Mouse (Mus musculus) thymus, adult 2 months (tissue): ENCODE data around the gene Pparg. TPM values are rescaled to one million over a fixed set of nuclear protein-coding genes. Genes with fewer than 3 reads are reported as not detected.

Experiments
- DNase-seq: peaks from one replicate; pipeline ENCODE4 v3.0.0; 2021
- H3K27ac ChIP-seq: fragments of 200-500 bp; 2 replicates; pipeline ENCODE4 v1.5.1; 2012; ENCODE audit warnings: low read length, control low read depth; ENCODE audit not compliant: control insufficient read depth, insufficient read depth
- H3K27me3 ChIP-seq: fragments of 200-500 bp; 2 replicates; pipeline ENCODE4 v1.6.1; 2012; ENCODE audit warnings: mild to moderate bottlenecking, low read length, moderate library complexity, mixed read lengths; ENCODE audit not compliant: control insufficient read depth, insufficient read depth
- H3K36me3 ChIP-seq: fragments of 200-500 bp; 2 replicates; pipeline ENCODE4 v1.6.1; 2012; ENCODE audit warnings: mild to moderate bottlenecking, low read length, moderate library complexity; ENCODE audit not compliant: control insufficient read depth, insufficient read depth
- H3K4me1 ChIP-seq: fragments of 200-500 bp; replicated peaks from 2 replicates; pipeline ENCODE4 v1.6.1; 2012; ENCODE audit warnings: low read length; ENCODE audit not compliant: control insufficient read depth, insufficient read depth
- H3K4me3 ChIP-seq: fragments of 200-500 bp; 2 replicates; pipeline ENCODE4 v1.5.1; 2012; ENCODE audit warnings: mild to moderate bottlenecking, low read length, control low read depth, moderate library complexity; ENCODE audit not compliant: control insufficient read depth, insufficient read depth
- CTCF ChIP-seq: fragments of 200-500 bp; IDR thresholded peaks from 2 replicates; pipeline ENCODE4 v1.5.1; 2012; ENCODE audit warnings: mild to moderate bottlenecking, control low read depth, low read length, moderate library complexity, borderline replicate concordance; ENCODE audit not compliant: control insufficient read depth, poor library complexity, insufficient read depth; ENCODE audit errors: extremely low read depth
- POLR2A ChIP-seq: fragments of 200-500 bp; IDR thresholded peaks from 2 replicates; pipeline ENCODE4 v1.6.1; 2012; ENCODE audit warnings: mild to moderate bottlenecking, low read length, control low read depth, moderate library complexity; ENCODE audit not compliant: control insufficient read depth, poor library complexity, insufficient read depth; ENCODE audit errors: extremely low read depth
- WGBS: fragments of 180-500 bp; shearing (Covaris S2); methylation state at CpG from one replicate; pipeline ENCODE4 v1.1.7; 2018; 5-methylcytosine and 5-hydroxymethylcytosine counted together
- polyA plus RNA-seq: library from polyadenylated mRNA; depleted of rRNA; stranded (reverse); fragments of >200 nt; gene quantifications from 2 replicates; pipeline ENCODE4 v1.2.3, GENCODE M21; 2012

Pparg gene
- polyA plus RNA-seq, 1 experiment, result 10.5 TPM

GRCm38 (mm10) chr6:115511447-115511846, 150.7 kb downstream of the Pparg start:
- Histone ChIP-seq H3K27me3 (no peaks in the 10 kb centered on the region), H3K27ac (no peak overlapping the region), H3K36me3 (no peaks in the 10 kb centered on the region), H3K4me1 (no peaks in the 10 kb centered on the region), H3K4me3 (no peak overlapping the region)
- 93% methylated on average over 3 of the region's 3 CpGs for WGBS
- DNase-seq, result no peak
- no peak for TF ChIP-seq CTCF
- no peak for TF ChIP-seq POLR2A

- DNase-seq, result no peak
- 47% methylated on average over 4 of the region's 4 CpGs for WGBS
- TF ChIP-seq CTCF, result no peak
- TF ChIP-seq POLR2A, result no peak
- Histone ChIP-seq H3K36me3 (no peaks in the 10 kb centered on the region), H3K4me3 (no peak overlapping the region), H3K27ac (no peak overlapping the region), H3K27me3 (no peaks in the 10 kb centered on the region), H3K4me1 (peaks cover 1% of the 10 kb centered on the region; the same call in 1 of the 2 replicates)
Observed at GRCm38 (mm10) chr6:115513207-115513606, 152.5 kb downstream of the Pparg start.

- DNase-seq, result no peak
- WGBS, result 22% methylated on average over 4 of the region's 4 CpGs
- Histone ChIP-seq H3K27ac (no peak overlapping the region), H3K36me3 (no peaks in the 10 kb centered on the region), H3K27me3 (no peaks in the 10 kb centered on the region), H3K4me3 (no peak overlapping the region), H3K4me1 (peaks cover 26% of the 10 kb centered on the region)
- TF ChIP-seq POLR2A (no peak), CTCF (no peak)
Observed at GRCm38 (mm10) chr6:115517904-115518303, 157.2 kb downstream of the Pparg start.

GRCm38 (mm10) chr6:115518352-115518751, 157.6 kb downstream of the Pparg start:
- TF ChIP-seq CTCF (no peak), POLR2A (no peak)
- Histone ChIP-seq H3K4me3 (no peak overlapping the region), H3K36me3 (no peaks in the 10 kb centered on the region), H3K27ac (no peak overlapping the region), H3K27me3 (no peaks in the 10 kb centered on the region), H3K4me1 (peaks cover 31% of the 10 kb centered on the region)
- 8% methylated on average over 2 of the region's 2 CpGs for WGBS
- no peak for DNase-seq

- H3K36me3 ChIP-seq, result no peaks in the 10 kb centered on the region
- H3K27me3 ChIP-seq, result no peaks in the 10 kb centered on the region
- peaks cover 38% of the 10 kb centered on the region for H3K4me1 ChIP-seq
- TF ChIP-seq CTCF (0 out of 2 replicates have a peak, but pooled peaks have one; percentile 14), POLR2A (no peak)
- under 1% methylated on average over 12 of the region's 12 CpGs for WGBS
- no peak overlapping the region for H3K27ac ChIP-seq
- peak; percentile 34 for DNase-seq
- no peak overlapping the region for H3K4me3 ChIP-seq
Observed at GRCm38 (mm10) chr6:115519275-115519699, 158.5 kb downstream of the Pparg start.

- Histone ChIP-seq H3K27ac (no peak overlapping the region), H3K4me3 (no peak overlapping the region), H3K4me1 (peaks cover 42% of the 10 kb centered on the region), H3K36me3 (no peaks in the 10 kb centered on the region), H3K27me3 (no peaks in the 10 kb centered on the region)
- DNase-seq, result no peak
- WGBS, result 91% methylated on average over 1 of the region's 1 CpGs
- no peak for TF ChIP-seq CTCF
- TF ChIP-seq POLR2A, result no peak
Observed at GRCm38 (mm10) chr6:115521923-115522322, 161.2 kb downstream of the Pparg start.

- TF ChIP-seq POLR2A, result no peak
- TF ChIP-seq CTCF, result no peak
- WGBS, result 71% methylated on average over 6 of the region's 6 CpGs
- Histone ChIP-seq H3K27me3 (no peaks in the 10 kb centered on the region), H3K4me3 (no peak overlapping the region), H3K27ac (no peak overlapping the region), H3K36me3 (no peaks in the 10 kb centered on the region), H3K4me1 (peaks cover 42% of the 10 kb centered on the region)
- no peak for DNase-seq
Observed at GRCm38 (mm10) chr6:115522691-115523146, 162.0 kb downstream of the Pparg start.
